Mouse (Mus musculus) midbrain, embryonic 13.5 days (tissue): ENCODE data around the gene Acad12. TPM values are rescaled to one million over a fixed set of nuclear protein-coding genes. Genes with fewer than 3 reads are reported as not detected.

Source experiments
- ATAC-seq: fragments of 200-750 bp; cut with Nextera tagmentation; 2 replicates; pipeline ENCODE4 v1.8.0; 2017; ENCODE audit warnings: mild to moderate bottlenecking, moderate TSS enrichment, moderate library complexity
- H3K27ac ChIP-seq: fragments of 300-500 bp; sonication (generic); 2 replicates; pipeline ENCODE4 v1.5.1; 2015; ENCODE audit warnings: inconsistent platforms, mild to moderate bottlenecking, moderate library complexity
- H3K27me3 ChIP-seq: fragments of 300-500 bp; sonication (generic); 2 replicates; pipeline ENCODE4 v1.6.1; 2015; ENCODE audit warnings: mild to moderate bottlenecking, inconsistent platforms
- H3K36me3 ChIP-seq: fragments of 300-500 bp; sonication (generic); 2 replicates; pipeline ENCODE4 v1.6.1; 2015; ENCODE audit warnings: mild to moderate bottlenecking, inconsistent platforms
- H3K4me1 ChIP-seq: fragments of 300-500 bp; sonication (generic); replicated peaks from 2 replicates; pipeline ENCODE4 v1.6.1; 2015; ENCODE audit warnings: inconsistent platforms
- H3K4me2 ChIP-seq: fragments of 300-500 bp; sonication (generic); replicated peaks from 2 replicates; pipeline ENCODE4 v1.6.1; 2015; ENCODE audit warnings: moderate library complexity, mild to moderate bottlenecking, inconsistent platforms
- H3K4me3 ChIP-seq: fragments of 300-500 bp; sonication (generic); replicated peaks from 2 replicates; pipeline ENCODE4 v1.5.1; 2015; ENCODE audit warnings: mild to moderate bottlenecking, inconsistent platforms
- H3K9ac ChIP-seq: fragments of 300-500 bp; sonication (generic); replicated peaks from 2 replicates; pipeline ENCODE4 v1.6.1; 2015; ENCODE audit warnings: mild to moderate bottlenecking, inconsistent platforms
- H3K9me3 ChIP-seq: fragments of 300-500 bp; sonication (generic); 2 replicates; pipeline ENCODE4 v1.6.1; 2016; ENCODE audit warnings: mild to moderate bottlenecking, inconsistent platforms
- WGBS: fragments of 180-500 bp; shearing (Covaris S2); methylation state at CpG from one replicate; pipeline ENCODE4 v1.1.7; 2015; 5-methylcytosine and 5-hydroxymethylcytosine counted together
- polyA plus RNA-seq: library from polyadenylated mRNA; unstranded; fragments of >200 nt; fragmentation: Nextera tagmentation; extraction: Ambion mirVana; gene quantifications from 2 replicates; pipeline ENCODE4 v1.2.1, GENCODE M21; 2015

The Acad12 gene
- polyA plus RNA-seq, 1 experiment from 2014 or later, result 1.3 TPM

GRCm38 (mm10) chr5:121592064-121592815 lies 26.5 kb downstream of the Acad12 start:
- 68% methylated on average over 11 of the region's 11 CpGs for WGBS
- Histone ChIP-seq H3K9me3 (no peaks in the 10 kb centered on the region), H3K27me3 (peaks cover 3% of the 10 kb centered on the region; the same call in 1 of the 2 replicates), H3K27ac (no peak overlapping the region), H3K4me1 (peaks cover 21% of the 10 kb centered on the region), H3K9ac (no peak overlapping the region), H3K4me2 (peak overlapping the region; percentile 98), H3K4me3 (peak overlapping the region; percentile 65), H3K36me3 (no peaks in the 10 kb centered on the region)
- ATAC-seq, result no peak

DNA sequence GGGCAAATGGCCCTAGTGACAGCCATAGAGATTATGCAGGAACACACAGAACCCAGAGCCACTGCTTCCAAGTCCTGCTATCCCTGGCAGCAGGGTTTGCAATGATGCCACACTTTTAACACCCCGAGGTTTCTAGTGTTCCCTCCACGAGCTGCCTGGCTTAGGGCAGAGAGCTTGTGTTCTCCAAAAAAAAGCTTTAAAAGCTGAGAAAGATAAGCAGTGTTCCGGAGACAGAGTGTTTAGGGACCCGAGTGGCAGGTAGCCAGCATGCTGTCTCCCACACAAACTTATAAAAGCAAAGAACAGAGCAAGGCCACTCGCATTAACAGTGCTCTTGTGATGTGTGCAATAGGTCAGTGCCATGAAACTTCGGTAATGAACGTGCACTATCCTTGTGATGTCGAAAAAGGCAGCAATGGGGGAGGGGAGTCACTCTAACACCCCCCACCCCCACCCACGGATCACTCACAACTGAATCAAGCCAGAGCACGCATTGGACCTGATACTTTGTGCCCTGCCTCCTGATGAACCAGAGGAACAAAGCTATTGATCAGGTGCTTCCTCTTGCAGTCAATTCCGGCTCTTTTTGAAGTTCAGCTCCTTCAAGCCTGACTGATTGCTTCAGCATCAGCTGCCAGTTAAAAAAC lies 27.2 kb downstream of the Acad12 start:
- no peaks in the 10 kb centered on the region for H3K36me3 ChIP-seq
- WGBS, result 80% methylated on average over 11 of the region's 11 CpGs
- no peak overlapping the region for H3K4me3 ChIP-seq
- no peak for ATAC-seq
- H3K4me1 ChIP-seq, result peaks cover 21% of the 10 kb centered on the region
- H3K27ac ChIP-seq, result no peak overlapping the region
- H3K27me3 ChIP-seq, result peaks cover 3% of the 10 kb centered on the region; the same call in 1 of the 2 replicates
- no peaks in the 10 kb centered on the region for H3K9me3 ChIP-seq
- no peak overlapping the region for H3K4me2 ChIP-seq
- no peak overlapping the region for H3K9ac ChIP-seq

DNA sequence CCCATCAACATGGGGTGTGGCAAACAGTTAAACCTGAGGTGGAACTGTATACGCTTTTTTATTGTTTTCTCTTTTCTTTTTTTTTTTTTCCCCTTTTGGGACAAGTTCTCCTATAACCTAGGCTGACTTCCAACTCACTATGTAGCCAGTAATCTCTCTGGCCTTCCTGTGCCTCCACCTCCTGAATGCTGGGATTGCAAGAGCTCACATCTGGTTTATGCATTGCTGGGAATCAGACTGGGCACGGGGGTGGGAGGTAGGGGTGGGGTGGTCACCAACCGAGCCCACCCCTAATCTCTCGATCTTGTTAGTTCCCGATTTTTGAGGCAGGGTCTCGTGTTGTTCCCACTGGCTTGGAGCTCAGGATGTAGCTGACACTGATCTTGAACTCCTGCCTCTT lies 28.8 kb downstream of the Acad12 start:
- no peak for ATAC-seq
- Histone ChIP-seq H3K4me2 (no peak overlapping the region), H3K27me3 (peaks cover 3% of the 10 kb centered on the region; the same call in 1 of the 2 replicates), H3K9me3 (no peaks in the 10 kb centered on the region), H3K9ac (no peak overlapping the region), H3K4me3 (no peak overlapping the region), H3K4me1 (peaks cover 21% of the 10 kb centered on the region), H3K36me3 (no peaks in the 10 kb centered on the region), H3K27ac (no peak overlapping the region)
- 90% methylated on average over 6 of the region's 6 CpGs for WGBS

- no peaks in the 10 kb centered on the region for H3K36me3 ChIP-seq
- H3K9ac ChIP-seq, result no peak overlapping the region
- H3K4me2 ChIP-seq, result no peak overlapping the region
- no peaks in the 10 kb centered on the region for H3K9me3 ChIP-seq
- no peak overlapping the region for H3K27ac ChIP-seq
- no peaks in the 10 kb centered on the region for H3K27me3 ChIP-seq
- no peak for ATAC-seq
- no peaks in the 10 kb centered on the region for H3K4me1 ChIP-seq
- H3K4me3 ChIP-seq, result no peak overlapping the region
- 77% methylated on average over 6 of the region's 6 CpGs for WGBS
Observed at GRCm38 (mm10) chr5:121586400-121587039, 32.2 kb downstream of the Acad12 start.

- ATAC-seq, result no peak
- 79% methylated on average over 5 of the region's 5 CpGs for WGBS
- no peak overlapping the region for H3K4me3 ChIP-seq
Observed at GRCm38 (mm10) chr5:121585699-121586098, 33.0 kb downstream of the Acad12 start.

DNA sequence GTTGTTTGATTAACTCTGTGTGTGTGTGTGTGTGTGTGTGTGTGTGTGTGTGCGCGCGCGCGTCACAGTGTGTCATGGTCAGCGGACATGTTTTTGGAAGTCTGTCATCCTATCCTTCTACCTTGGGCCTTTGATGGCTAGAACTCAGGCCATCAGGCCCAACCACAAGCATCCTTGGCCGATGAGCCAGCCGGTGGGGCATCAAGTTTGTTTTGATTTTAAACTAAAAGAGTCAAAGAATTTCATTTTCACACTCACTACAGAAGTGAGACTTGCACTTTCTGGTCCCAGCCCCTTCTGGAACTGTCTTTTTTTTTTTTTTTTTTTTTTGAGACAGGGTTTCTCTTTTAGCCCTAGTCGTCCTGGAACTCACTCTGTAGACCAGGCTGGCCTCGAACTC lies 33.7 kb downstream of the Acad12 start:
- peaks cover 4% of the 10 kb centered on the region for H3K36me3 ChIP-seq

More at GRCm38 (mm10) chr5:121585699-121586098, 33.0 kb downstream of the Acad12 start:
- H3K9ac ChIP-seq, result no peak overlapping the region
- H3K4me2 ChIP-seq, result no peak overlapping the region
- no peaks in the 10 kb centered on the region for H3K9me3 ChIP-seq
- H3K27me3 ChIP-seq, result no peaks in the 10 kb centered on the region
- H3K4me1 ChIP-seq, result no peaks in the 10 kb centered on the region
- H3K36me3 ChIP-seq, result no peaks in the 10 kb centered on the region
- H3K27ac ChIP-seq, result no peak overlapping the region

GRCm38 (mm10) chr5:121583765-121584501 lies 34.8 kb downstream of the Acad12 start:
- Histone ChIP-seq H3K4me2 (no peak overlapping the region), H3K27me3 (no peaks in the 10 kb centered on the region), H3K4me3 (no peak overlapping the region), H3K27ac (no peak overlapping the region), H3K9ac (no peak overlapping the region), H3K9me3 (no peaks in the 10 kb centered on the region), H3K4me1 (no peaks in the 10 kb centered on the region), H3K36me3 (peaks cover 15% of the 10 kb centered on the region)
- ATAC-seq, result no peak
- 60% methylated on average over 12 of the region's 12 CpGs for WGBS

More for the DNA sequence above, 33.7 kb downstream of the Acad12 start:
- no peak overlapping the region for H3K9ac ChIP-seq
- H3K27me3 ChIP-seq, result no peaks in the 10 kb centered on the region
- no peaks in the 10 kb centered on the region for H3K9me3 ChIP-seq
- H3K4me1 ChIP-seq, result no peaks in the 10 kb centered on the region
- H3K27ac ChIP-seq, result no peak overlapping the region
- WGBS, result 96% methylated on average over 10 of the region's 10 CpGs
- ATAC-seq, result no peak
- H3K4me2 ChIP-seq, result no peak overlapping the region
- H3K4me3 ChIP-seq, result no peak overlapping the region

- H3K4me1 ChIP-seq, result no peaks in the 10 kb centered on the region
- H3K4me3 ChIP-seq, result no peak overlapping the region
- no peak for ATAC-seq
- no peak overlapping the region for H3K9ac ChIP-seq
- no peak overlapping the region for H3K4me2 ChIP-seq
- no peaks in the 10 kb centered on the region for H3K27me3 ChIP-seq
- WGBS, result 95% methylated on average over 8 of the region's 8 CpGs
- peaks cover 24% of the 10 kb centered on the region for H3K36me3 ChIP-seq
- no peaks in the 10 kb centered on the region for H3K9me3 ChIP-seq
- H3K27ac ChIP-seq, result no peak overlapping the region
Observed at GRCm38 (mm10) chr5:121581945-121582344, 36.8 kb downstream of the Acad12 start.

DNA sequence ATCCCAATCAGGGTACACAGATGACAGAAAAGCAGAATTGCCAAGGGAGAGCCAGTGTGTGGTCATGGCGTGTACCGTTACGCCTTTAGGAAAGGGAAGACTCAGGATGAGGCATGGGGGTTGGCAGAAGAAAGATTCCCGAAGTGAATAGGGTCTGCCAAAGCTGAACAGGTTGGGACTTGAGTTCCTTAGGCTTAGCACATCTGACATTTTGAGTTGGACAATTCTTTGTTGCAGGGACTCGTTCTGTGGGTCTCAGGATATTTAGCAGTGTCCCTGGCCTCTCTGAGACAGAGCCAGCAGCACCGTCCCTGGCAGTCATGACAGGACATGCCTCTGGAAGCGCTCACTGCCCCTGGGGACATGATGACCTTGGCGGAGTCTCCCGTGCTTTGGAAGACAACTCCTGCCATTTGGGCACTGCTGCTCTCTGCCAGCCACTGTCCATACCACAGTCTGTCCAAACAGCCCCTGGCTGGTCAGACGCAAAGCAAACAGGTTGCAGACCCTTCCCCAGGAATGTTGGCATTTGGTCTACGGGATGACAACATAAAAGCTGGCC lies 41.7 kb downstream of the Acad12 start:
- Histone ChIP-seq H3K36me3 (peaks cover 55% of the 10 kb centered on the region), H3K4me3 (no peak overlapping the region), H3K4me2 (no peak overlapping the region), H3K27ac (no peak overlapping the region), H3K27me3 (no peaks in the 10 kb centered on the region), H3K9ac (no peak overlapping the region), H3K4me1 (no peaks in the 10 kb centered on the region), H3K9me3 (no peaks in the 10 kb centered on the region)
- no peak for ATAC-seq
- 88% methylated on average over 11 of the region's 11 CpGs for WGBS

DNA sequence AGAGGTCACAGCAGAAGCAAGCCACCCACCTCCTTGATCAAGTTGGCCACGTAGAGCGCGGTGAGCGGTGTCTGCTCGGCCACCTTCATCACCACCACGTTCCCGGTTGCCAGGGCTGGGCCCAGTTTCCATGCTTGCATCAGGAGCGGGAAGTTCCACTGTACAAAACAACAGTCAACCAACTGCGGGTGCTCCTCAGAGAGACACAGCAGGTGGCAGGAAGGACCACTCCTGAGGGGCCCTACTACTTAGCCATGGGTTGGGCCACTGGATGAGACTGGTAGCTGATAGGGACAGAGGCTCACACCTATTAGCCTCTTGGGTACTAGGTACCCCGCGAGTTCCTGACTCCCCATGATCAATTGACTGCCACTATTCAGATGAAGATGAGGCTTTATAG lies 42.9 kb downstream of the Acad12 start:
- 94% methylated on average over 11 of the region's 11 CpGs for WGBS
- no peak for ATAC-seq

GRCm38 (mm10) chr5:121574145-121574544 lies 44.6 kb downstream of the Acad12 start:
- Histone ChIP-seq H3K4me3 (no peak overlapping the region), H3K27me3 (no peaks in the 10 kb centered on the region), H3K9ac (no peak overlapping the region), H3K9me3 (no peaks in the 10 kb centered on the region), H3K4me2 (no peak overlapping the region), H3K4me1 (no peaks in the 10 kb centered on the region), H3K27ac (no peak overlapping the region), H3K36me3 (peaks cover 57% of the 10 kb centered on the region)
- ATAC-seq, result no peak
- WGBS, result 90% methylated on average over 13 of the region's 13 CpGs

More for the DNA sequence above, 42.9 kb downstream of the Acad12 start:
- Histone ChIP-seq H3K9me3 (no peaks in the 10 kb centered on the region), H3K27me3 (no peaks in the 10 kb centered on the region), H3K9ac (no peak overlapping the region), H3K4me1 (no peaks in the 10 kb centered on the region), H3K4me2 (no peak overlapping the region), H3K36me3 (peaks cover 64% of the 10 kb centered on the region), H3K27ac (no peak overlapping the region), H3K4me3 (no peak overlapping the region)
